Mouse (Mus musculus) inflammation-experienced regulatory T-cells, adult 16 weeks (primary cell): ENCODE data around the gene Tmem130. TPM values are rescaled to one million over a fixed set of nuclear protein-coding genes. Genes with fewer than 3 reads are reported as not detected.

Experiments used
- polyA plus RNA-seq: library from polyadenylated mRNA; unstranded; fragments of 100-300 nt; shearing (Covaris generic); gene quantifications from one replicate; pipeline ENCODE4 v1.2.1, GENCODE M21; 2017

Gene Tmem130
- not detected for polyA plus RNA-seq

DNA sequence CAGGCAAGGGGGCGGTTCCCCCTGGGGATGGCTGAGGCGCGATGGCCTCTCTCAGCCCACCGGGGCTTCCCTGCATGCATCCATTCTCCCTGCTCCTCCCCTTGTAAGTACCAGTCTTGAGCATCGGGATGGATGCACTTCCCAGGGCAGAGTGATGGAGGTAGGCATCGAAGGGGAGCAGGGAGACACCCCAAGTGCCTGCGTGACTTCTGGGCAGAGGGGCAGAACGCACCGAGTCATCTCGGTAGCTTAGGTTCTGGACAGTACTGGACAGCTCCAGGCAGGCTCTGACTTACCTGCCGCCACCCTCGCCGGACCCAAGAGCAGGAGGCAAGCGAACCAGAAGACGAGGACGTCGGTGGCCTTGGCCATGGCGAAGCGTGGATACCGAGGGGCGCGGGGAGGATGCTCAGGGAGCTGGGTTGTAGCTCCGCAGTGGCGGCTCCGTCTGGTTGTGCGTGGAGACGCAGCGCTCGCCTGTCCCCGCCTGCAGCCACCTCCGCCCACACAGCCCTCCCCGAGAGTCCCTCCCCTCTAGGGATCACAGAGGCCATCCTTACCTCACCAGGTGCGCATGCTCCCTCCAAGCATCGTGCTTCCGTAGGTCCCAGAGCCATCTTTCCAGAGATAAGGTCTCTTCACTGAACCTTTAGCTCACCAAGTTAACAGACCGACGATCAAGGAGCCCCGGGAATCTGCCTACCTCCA lies at the start of gene Tmem130:
Gene Tmem130 (minus strand): TSS at position 658 of the 708 bp plus-strand sequence.

DNA sequence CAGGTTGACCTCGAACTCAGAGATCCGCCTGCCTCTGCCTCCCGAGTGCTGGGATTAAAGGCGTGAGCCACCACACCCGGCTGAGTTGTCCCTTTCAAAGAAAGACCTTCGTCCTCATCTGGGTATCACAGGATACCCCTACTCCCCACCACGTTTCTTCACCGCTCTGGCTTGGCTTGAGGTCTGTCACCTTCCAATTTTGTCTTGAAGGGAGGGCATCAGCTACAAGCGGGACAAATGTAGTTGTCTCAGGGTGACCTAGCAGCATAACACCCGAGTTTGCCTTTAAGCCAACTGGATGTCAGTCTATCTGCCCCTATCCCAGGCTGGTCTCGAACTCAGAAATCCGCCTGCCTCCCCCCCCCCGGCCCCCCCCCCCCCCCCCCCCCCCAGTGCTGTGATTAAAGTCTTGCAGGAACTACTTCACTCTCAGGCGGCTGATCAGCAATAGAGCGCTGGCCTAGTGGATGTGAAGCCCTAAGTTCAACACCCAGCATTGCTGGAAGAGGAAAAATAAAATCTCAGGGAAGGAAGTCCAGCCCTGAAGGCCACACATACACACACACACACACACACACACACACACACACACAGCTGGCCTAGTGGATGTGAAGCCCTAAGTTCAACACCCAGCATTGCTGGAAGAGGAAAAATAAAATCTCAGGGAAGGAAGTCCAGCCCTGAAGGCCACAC lies 5.6 kb upstream of the Tmem130 start, which contains the start of gene Trrap:
Gene Trrap (plus strand): TSS at position 627 of the 693 bp plus-strand sequence.

Other genes starting within 250 kb of the Tmem130 start
- not detected for gene Nptx2, start 215.9 kb downstream of the Tmem130 start, polyA plus RNA-seq
- gene Trrap, start 5.9 kb upstream of the Tmem130 start, polyA plus RNA-seq = 47.4 TPM
- gene Smurf1, start 204.0 kb upstream of the Tmem130 start, polyA plus RNA-seq = 3.1 TPM